Mouse (Mus musculus) brain, embryonic 18.5 days (tissue): Measurements from ENCODE around the gene Rfpl4.
"Not testable (repeated sequence)": the region's sequence is repeated elsewhere in the genome, so short reads cannot be mapped to it uniquely, and the experiment has no call there.

Experiments used
- DNase-seq: peaks from one replicate; pipeline ENCODE4 v3.0.0-alpha.2; 2012; ENCODE audit warnings: low read depth, low spot score

Gene Rfpl4

DNA sequence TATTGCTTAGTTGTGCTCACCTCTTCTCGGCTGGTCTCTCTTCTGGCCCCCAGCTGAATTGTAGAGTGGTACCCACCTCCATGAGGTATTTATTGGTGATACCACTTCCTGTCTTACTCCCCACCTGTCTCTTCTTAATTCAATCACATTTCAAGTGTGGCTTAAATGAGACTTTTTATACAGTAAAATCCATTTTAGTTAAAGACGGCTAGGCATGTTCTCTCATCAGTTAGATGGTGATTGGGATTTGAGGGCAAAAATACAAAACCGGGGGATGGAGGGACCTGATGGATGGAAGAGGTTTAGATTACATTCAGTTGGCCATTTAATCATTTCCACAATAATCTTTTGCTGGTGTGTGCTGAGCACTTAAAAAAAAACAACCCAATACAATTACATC is at the start of gene Rfpl4:
Gene Rfpl4 (minus strand): TSS at position 101 of the 400 bp plus-strand sequence.
- DNase-seq: no peak

DNA sequence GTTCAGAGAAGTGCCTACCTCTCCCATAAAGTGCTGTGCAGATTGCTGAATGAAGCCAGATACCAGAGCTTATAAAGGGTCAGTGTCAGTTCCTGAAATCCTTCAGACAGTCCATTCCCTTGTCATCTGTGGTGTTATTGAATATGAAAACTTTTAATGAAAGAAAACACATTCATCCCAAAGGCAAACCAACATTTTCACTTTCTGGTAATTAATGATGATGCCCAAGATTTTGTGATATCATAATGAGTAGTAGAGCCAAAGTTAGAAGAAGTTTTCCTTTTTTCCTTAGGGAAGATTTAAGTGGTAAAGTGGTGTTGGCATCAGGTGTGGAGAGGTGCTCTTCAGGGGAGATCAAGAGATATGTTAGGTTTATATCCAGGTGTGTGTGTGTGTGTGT is 32.8 kb upstream of the Rfpl4 start, which contains the start of gene Vmn1r55:
Gene Vmn1r55 (minus strand): TSS at position 101 of the 400 bp plus-strand sequence.
- DNase-seq: not testable (repeated sequence)

DNA sequence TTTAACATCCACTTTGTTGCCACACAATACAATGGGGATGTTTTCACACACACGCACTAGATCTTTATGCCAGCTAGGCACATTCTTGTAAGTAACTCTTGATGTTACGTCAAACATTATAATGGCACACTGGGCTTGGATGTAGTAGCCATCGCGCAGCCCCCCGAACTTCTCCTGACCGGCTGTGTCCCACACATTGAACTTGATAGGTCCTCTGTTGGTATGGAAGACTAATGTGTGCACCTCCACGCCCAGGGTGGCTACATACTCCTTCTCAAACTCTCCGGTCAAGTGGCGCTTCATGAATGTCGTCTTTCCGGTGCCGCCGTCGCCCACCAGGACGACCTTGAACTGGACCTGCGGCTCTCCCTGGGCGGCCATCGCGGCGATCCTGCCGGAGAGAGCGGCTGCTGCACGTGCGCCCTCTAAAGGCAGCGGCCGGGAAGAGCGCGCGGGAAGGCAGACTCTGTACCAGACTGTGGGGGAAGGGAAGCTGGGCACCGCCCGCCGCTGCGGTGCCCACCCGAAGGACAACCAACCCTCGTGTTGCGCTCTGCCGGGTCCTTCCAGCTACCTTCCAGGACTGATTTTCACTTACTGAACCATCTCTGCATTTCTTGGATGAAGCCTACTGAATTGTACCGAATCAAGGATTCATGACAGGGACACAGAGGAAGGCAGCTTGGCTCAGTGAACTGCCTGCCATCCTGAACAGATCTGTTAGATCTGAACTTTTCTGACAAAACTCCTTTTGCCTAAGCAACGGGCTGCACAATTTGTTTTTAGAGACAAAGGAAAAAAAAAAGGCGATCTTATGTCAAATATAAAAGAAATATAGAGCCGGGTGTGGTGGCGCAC is 9.0 kb upstream of the Rfpl4 start, which contains the start of gene Rasl2-9:
Gene Rasl2-9 (minus strand): TSS at position 402 of the 858 bp plus-strand sequence.
- DNase-seq: peak; percentile 20

DNA sequence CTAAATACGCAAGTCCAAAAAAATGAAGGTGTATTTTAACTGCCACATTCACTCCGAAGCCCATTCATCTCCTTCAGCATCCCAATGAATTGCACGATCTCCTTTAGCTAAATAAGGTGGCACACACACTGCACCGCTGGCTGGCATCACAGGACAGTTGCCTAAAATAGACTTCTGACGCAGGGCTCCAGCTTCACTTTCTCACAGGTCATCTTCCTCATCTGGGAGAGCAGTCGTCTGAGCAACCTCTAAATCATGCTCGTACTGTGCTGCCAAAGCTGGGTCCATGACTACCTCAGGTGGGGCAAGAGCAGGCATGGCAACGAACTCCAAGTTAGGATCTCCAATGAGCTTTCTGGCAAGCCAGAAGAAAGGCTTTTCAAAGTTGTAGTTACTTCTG is 8.3 kb upstream of the Rfpl4 start:
- DNase-seq: no peak

DNA sequence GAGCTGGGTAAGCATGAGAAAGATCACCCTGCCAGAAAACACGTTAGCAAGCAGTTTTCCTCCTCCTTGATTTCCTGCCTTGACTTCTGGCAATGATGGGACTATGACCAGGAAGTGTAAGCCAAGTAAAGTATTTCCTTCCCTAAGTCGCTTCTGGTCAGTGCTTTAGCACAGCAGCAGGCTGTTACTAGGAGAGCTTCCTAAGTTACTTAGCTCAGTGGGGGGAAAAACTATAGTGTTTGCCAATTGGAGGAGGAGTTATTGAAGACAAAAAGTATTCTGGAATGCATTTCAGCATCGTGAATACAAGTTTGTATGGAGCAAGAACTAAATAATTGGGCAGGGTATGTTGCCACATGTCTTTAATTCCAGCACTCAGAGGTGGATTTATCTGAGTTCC is 4.0 kb downstream of the Rfpl4 start:
- DNase-seq: no peak

DNA sequence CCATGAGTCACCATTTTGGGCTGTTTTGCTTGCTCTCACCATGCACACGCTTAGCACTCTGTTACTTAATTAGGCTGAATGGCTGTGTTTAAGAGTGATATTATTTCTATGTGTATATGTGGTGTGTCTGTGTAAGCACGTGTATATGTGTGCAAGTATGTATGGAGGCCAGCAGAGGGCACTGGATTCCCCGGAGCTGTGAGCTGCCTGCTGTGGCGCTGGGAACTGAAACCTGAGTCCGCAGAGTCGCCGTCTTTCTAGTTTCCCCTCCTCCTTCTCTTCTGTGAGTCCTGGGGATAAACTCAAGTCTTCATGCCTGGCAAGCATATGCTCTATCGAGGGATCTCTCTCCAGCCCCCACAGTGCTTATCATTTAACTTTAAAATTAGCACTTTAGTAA is 7.4 kb downstream of the Rfpl4 start:
- DNase-seq: no peak

DNA sequence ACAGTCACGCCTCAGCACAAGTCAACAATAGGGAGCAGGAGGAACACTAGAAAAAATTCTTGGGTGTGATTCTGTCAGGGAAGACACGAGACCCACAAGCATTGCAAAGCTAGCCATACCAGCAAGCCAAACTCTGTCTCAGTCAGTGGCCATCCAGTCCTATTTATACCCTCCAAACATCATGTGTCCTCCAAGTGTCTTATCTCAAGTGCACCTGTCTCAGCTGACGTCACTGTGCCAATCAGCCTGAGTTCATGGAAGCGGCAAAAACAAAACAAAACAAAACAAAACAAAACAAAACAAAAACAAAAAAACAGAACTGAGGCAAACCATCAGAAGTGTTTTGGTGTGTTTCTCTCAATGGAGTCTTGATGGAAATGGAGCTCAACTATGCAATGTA is 8.5 kb downstream of the Rfpl4 start:
- no peak for DNase-seq

DNA sequence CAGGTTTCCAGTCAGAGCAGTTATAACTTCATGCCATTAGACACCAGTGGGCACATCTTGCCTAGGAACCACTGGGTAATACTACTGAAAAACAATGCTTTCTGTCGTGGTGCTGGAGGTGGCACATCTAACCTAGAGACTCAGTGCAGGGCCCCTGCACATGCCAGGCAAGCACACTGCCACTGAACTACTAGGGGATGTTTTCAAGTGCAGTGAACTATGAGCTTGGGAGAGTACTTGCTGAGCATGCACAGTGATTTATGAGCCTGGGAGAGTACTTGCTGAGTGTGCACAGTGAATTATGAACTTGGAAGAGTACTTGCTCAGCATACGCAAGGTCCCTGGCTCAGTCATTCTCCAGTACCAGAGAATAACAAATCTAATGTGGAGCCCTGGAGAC is 14.2 kb downstream of the Rfpl4 start:
- DNase-seq: no peak

DNA sequence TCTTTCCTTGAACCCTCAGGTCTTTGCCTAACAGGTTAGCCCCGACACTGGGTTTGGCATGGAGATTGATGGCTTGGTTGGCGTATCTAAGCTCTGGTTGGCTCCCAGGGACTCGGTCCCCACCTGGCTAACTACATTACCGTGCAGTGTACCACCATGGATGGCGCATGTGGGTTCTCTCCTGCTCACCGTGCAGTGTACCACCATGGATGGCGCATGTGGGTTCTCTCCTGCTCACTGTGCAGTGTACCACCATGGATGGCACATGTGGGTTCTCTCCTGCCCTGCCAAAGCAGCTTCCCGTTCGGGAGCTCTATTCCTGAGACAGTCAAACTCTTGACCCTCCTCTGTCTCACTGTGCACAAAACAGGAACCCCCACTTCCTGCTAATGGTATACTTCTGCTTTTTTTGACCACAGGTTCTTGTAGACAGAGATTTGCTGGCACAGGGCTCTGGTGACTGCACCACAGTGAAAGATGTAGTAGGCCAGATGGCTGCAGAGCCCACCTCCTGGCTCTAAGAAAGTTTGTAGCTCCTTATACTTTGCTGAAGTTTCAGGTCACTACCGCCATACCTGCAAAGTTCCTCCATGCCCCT is 15.6 kb downstream of the Rfpl4 start:
- no peak for DNase-seq

DNA sequence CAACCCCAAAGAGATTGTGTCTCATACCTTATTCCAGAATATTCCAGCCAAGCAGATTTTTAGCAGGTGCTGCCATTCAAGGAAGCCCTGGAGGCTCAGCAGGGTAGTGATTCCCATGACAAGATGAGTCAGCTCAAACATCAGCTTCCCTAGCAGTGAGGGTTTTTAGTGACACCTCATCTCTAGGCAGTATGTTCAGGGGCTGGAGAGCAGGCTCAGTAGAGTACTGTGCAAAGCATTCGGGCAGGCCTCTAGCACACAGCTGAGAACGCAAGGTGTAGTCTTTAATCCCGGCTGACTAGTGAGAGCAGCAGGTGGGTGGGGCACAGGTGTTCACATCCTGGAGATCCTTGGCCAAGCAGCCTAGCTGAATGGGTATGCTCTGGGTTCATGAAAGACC is 17.0 kb downstream of the Rfpl4 start:
- no peak for DNase-seq

DNA sequence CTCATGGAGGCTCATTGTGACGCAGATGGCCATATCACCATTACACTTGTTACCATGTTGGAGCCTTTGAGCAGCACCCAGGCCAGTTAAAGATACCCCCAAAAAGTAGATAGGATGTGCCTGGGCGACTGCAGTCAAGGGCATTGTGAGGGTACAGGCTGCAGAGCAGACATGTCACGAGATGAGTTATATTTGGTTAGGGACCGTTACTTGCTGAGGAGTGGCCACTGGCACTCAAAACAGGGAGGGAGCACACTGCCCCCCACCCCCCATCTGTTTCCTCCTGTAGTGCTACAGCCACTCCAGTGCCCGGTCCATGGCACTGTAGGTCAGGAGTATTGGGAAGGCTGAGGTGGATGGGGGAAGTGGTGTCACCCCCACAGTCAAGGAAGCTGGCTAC is 18.0 kb downstream of the Rfpl4 start:
- DNase-seq: no peak

DNA sequence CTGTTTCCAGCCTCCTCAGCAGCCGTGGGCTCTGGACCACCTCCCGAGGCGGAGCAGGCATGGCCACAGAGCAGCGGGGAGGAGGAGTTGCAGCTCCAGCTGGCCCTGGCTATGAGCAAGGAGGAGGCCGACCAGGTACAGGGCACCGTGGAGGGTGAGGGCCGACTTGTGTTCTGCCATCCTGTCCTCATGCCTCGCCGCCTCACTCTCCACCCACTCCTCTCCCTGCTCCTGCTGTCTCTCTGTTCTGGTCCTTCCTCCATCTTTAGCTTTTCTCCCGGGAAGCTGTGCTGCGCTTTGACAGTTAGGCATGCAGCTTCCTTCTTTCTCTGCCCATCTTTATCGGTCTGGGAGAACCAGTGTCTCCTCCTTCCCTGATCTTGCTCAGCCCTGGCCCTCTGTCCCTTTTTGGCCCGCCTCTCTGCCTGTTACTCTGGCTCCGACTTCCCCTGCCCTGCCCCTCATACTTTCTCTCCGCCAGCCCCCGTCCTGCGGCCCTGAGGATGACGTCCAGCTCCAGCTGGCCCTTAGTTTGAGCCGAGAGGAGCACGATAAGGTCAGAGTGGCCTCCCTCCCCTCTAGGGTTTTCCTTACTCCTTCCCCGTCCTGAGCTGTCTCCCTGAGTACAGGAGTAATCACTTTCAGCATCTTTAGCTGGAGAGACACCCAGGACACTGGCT is 23.8 kb downstream of the Rfpl4 start:
- no peak for DNase-seq

DNA sequence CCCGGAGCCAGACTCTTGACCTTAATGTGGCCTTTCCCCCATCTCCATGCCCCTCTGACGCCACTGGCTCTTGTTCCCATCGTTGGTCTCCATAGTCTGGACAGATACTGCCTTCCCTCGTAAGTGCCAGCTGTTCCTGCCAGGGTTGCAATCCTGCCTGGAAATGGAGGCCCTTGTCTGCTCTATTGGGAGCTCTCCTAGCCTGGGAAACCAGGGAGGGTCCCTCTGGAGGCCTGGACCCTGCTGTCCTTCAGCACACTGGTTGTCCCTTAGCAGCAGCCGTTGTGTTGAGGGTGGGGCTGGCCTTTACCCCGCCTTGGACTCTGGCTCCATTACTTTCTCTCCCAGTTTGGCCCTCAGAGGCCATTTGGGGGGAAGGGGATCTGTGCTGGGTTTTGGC is 24.4 kb downstream of the Rfpl4 start:
- no peak for DNase-seq

DNA sequence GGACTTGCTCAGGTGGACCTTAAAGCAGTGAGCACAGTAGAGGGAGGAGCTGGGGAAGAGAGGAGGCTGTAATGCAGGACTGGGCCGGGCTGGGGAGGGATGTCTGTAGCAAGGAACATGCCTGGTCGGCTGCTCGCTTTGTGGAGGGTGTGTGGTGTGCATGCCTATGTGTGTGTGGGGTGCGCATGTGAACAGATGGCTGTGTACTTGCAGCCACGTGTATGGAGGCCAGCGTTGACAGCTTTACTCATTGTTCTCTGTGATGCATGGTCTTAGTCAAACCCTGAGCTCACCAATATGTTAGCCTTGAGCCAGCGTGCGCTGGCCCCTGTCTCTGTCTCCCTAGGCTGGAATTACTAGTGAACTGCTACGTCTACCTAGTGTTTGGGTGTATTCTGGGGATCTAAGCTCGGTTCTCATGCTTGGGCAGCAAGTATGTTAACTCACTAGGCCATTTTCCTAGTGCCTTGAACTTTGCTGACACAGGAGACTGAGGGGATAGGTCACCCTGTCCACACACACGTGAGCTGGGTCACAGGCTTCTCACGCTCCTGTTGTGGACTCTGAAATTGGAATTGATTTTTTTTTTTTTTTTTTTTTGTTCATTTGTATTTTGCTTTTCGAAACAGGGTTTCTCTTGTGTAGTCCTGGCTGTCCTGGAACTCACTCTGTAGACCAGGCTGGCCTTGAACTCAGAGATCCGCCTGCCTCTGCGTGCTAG is 25.6 kb downstream of the Rfpl4 start:
- DNase-seq: no peak

DNA sequence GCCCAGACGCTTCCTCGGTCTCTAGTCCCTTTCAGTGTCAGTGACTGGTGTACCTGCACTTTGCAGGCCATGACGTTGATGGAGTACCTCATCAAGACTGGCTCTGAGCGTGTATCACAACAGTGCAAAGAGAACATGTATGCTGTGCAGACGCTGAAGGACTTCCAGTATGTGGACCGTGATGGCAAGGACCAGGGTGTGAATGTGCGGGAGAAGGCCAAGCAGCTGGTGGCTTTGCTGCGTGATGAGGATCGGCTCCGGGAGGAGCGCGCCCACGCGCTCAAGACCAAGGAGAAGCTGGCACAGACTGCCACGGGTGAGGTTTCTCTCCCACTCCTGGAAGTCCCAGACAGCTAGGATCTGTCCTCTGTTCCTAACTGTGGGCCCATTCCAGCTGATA is 26.9 kb downstream of the Rfpl4 start:
- DNase-seq: no peak

DNA sequence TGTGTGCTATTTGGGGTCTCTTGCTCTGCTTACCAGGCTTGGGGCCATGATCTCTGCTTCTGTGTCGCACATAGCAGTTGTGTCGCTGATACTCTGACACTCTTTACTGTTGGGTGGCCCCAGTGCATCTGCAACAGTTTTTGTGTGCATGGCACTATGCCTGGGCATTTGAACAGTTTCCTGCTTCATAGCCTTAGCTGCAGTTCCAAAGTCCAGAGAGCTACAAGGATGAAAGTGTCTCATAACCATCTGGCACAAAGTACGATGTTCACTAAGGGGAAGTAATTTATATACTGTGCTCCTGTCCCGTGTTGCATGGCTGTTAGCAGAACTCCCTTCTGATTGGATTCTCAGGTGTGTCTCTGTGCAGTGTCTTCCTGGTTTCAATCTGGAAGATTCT is 28.9 kb downstream of the Rfpl4 start:
- no peak for DNase-seq

DNA sequence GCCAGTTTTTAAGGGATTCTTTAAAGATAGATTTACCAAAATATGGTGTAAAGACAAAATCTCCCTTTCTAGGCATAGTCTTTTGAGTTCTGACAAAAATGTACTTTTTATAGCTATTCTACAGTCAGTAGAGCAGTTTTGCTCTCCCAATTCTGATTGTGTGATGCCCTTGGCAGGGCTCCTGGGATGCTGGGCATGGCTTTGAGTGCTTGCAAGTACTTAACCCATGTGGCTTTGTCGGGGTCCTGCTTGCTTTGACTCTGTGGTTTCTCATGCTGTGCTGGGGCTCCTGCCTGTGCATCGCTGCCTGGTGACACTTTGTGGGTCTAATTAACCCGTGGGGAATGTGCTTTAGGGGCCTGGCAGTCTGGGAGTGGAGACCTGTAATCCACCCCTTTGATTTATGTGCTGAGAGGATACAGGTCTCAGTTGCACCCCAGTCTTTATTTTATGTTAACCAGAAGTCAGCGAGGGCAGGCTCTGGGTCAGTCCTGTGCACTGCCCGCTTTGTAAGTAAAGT is 29.8 kb downstream of the Rfpl4 start:
- no peak for DNase-seq

DNA sequence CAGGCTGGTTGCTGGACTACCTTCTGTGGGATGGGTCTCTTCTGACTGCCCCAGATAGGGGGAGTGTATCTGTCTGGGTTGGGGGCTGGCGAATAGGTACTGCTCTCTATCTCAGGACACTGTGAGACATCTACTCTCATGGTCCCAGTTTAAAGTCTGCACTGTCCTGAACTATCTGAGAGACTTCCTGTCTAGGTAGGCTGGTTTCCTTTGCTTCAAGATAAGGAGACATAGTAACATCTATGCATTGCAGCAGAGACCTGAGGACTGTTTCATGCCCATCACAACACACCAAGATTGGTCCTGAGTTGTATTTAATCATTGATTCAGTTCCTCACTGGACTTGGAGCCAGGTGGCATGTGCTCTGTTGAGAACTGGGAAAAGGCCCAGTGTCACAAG is 31.2 kb downstream of the Rfpl4 start:
- no peak for DNase-seq

DNA sequence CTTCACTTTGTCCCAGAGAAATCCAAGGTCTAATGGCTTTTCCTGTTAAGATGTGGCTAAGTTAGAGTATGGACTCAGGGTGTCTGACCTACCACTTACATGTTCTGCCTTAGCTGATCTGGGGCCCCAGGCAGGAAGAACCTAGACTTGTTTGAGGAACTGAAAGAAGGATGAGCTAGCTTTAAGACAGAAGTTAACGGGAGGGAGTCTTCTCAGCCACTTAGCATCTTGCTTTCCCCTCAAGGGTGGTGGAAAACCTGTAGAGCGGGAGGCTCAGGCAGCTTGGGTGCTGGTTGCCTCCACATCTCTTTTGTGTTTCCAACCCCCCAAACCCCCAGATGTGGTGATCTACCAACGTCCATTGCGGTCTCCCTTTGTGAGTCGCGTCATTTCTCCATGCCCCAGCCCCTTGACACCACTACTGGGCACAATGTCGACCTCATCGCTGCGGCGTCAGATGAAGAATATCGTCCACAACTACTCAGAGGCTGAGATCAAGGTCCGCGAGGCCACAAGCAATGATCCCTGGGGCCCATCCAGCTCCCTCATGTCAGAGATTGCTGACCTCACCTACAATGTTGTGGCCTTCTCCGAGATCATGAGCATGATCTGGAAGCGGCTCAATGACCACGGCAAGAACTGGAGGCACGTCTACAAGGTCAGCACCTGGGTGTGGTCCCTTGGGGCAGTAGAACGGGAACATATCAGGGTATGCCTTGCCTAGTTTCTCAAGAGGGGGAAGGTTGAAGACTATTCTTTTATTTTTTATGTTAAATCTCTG is 33.2 kb downstream of the Rfpl4 start:
- DNase-seq: no peak

DNA sequence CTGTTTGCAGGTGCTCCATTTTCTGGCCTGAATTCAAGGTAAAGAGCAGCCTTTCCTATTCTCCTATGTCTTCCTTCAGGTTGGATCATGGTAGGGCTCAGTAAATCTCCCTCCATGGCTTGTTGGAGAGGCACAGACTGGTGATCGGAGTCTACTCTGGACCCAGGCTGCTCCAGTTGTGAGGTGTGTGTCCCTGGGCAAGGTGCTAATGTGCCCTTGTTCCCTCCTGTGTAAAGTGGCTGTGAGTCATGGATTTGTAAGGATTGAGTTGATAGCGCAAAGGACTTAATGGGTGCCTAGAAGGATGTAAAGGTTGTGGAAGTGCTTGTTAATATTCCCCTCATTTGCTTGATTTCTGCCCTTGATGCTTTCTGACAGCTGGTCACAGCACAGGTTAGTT is 34.8 kb downstream of the Rfpl4 start:
- DNase-seq: no peak

DNA sequence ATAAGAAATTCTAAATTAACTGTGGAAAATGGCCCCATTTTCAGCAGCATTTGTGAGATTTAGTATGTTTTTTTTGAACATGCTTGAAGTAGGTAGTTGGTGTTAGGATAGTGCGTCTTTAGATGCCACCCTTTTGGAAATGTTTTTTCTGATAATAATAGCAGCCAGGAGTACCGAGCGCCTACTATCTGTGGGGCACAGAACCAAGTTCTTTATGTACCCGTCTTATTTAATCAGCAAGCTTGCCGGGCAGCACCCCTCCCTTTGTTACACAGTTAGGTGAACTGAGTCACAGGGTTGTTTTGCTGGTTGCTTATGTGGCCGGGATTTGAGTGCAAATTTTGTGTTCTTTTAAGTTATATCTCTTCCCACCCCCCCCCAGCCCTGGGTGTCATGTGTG is 35.5 kb downstream of the Rfpl4 start:
- no peak for DNase-seq
